Mouse (Mus musculus) stomach, embryonic 15.5 days (tissue): ENCODE measurements around the gene Hid1. TPM values are rescaled to one million over a fixed set of nuclear protein-coding genes. Genes with fewer than 3 reads are reported as not detected.

ENCODE experiments used
- ATAC-seq: fragments of 200-750 bp; cut with Nextera tagmentation; 2 replicates; pipeline ENCODE4 v1.8.0; 2017; ENCODE audit warnings: low read depth, moderate number of reproducible peaks, moderate TSS enrichment; ENCODE audit not compliant: insufficient read depth, low FRiP score
- H3K27ac ChIP-seq: fragments of 300-500 bp; sonication (generic); 2 replicates; pipeline ENCODE4 v1.5.1; 2015; ENCODE audit warnings: mild to moderate bottlenecking, inconsistent platforms
- H3K27me3 ChIP-seq: fragments of 300-500 bp; sonication (generic); replicated peaks from 2 replicates; pipeline ENCODE4 v1.6.1; 2015; ENCODE audit warnings: inconsistent platforms
- H3K36me3 ChIP-seq: fragments of 300-500 bp; sonication (generic); 2 replicates; pipeline ENCODE4 v1.6.1; 2015; ENCODE audit warnings: inconsistent platforms
- H3K4me1 ChIP-seq: fragments of 300-500 bp; sonication (generic); 2 replicates; pipeline ENCODE4 v1.6.1; 2015; ENCODE audit warnings: inconsistent platforms
- H3K4me2 ChIP-seq: fragments of 300-500 bp; sonication (generic); 2 replicates; pipeline ENCODE4 v1.6.1; 2015; ENCODE audit warnings: mild to moderate bottlenecking, inconsistent platforms
- H3K4me3 ChIP-seq: fragments of 300-500 bp; sonication (generic); replicated peaks from 2 replicates; pipeline ENCODE4 v1.5.1; 2015; ENCODE audit warnings: inconsistent platforms
- H3K9ac ChIP-seq: fragments of 300-500 bp; sonication (generic); 2 replicates; pipeline ENCODE4 v1.6.1; 2015; ENCODE audit warnings: inconsistent platforms
- H3K9me3 ChIP-seq: fragments of 300-500 bp; sonication (generic); 2 replicates; pipeline ENCODE4 v1.6.1; 2016; ENCODE audit warnings: inconsistent platforms
- WGBS: fragments of 180-500 bp; shearing (Covaris S2); methylation state at CpG from one replicate; pipeline ENCODE4 v1.1.7; 2015; 5-methylcytosine and 5-hydroxymethylcytosine counted together
- polyA plus RNA-seq: library from polyadenylated mRNA; unstranded; fragments of >200 nt; fragmentation: Nextera tagmentation; extraction: Ambion mirVana; gene quantifications from 2 replicates; pipeline ENCODE4 v1.2.1, GENCODE M21; 2015

Hid1 gene
- polyA plus RNA-seq: 32.9 and 41.0 TPM in 2 replicates

- ATAC-seq: peak; percentile 79
- Histone ChIP-seq H3K4me1 (peaks cover 15% of the 10 kb centered on the region), H3K4me2 (peak within 1 kb of the TSS; percentile 73), H3K9ac (peak within 1 kb of the TSS; percentile 49; the same call in 1 of the 2 replicates), H3K27ac (peak within 1 kb of the TSS; percentile 52), H3K36me3 (no peaks in the 10 kb centered on the region), H3K9me3 (no peaks in the 10 kb centered on the region), H3K27me3 (peaks cover 10% of the 10 kb centered on the region), H3K4me3 (peak within 1 kb of the TSS; percentile 53)
- WGBS: under 1% methylated on average over 30 of the region's 39 CpGs
These were observed at the start of gene Hid1 for GRCm38 (mm10) chr11:115367395-115367944. Gene Hid1 (minus strand): TSS chr11:115367756.

- H3K9me3 ChIP-seq: no peaks in the 10 kb centered on the region
- no peak overlapping the region for H3K4me2 ChIP-seq
- H3K9ac ChIP-seq: no peak overlapping the region
- H3K27me3 ChIP-seq: no peaks in the 10 kb centered on the region
- ATAC-seq: no peak
- WGBS: 74% methylated on average over 7 of the region's 7 CpGs
- H3K4me1 ChIP-seq: peaks cover 15% of the 10 kb centered on the region
- H3K4me3 ChIP-seq: no peak overlapping the region
- H3K27ac ChIP-seq: no peak overlapping the region
- peaks cover 12% of the 10 kb centered on the region; the same call in 1 of the 2 replicates for H3K36me3 ChIP-seq
These were observed 42.0 kb upstream of the Hid1 start for GRCm38 (mm10) chr11:115409556-115409955.

GRCm38 (mm10) chr11:115408266-115408920, 40.8 kb upstream of the Hid1 start:
- Histone ChIP-seq H3K4me1 (peaks cover 19% of the 10 kb centered on the region), H3K27me3 (no peaks in the 10 kb centered on the region), H3K4me2 (no peak overlapping the region), H3K4me3 (no peak overlapping the region), H3K27ac (peak overlapping the region; percentile 36; the same call in 1 of the 2 replicates), H3K9me3 (no peaks in the 10 kb centered on the region), H3K9ac (no peak overlapping the region), H3K36me3 (peaks cover 12% of the 10 kb centered on the region; the same call in 1 of the 2 replicates)
- no peak for ATAC-seq
- 76% methylated on average over 6 of the region's 6 CpGs for WGBS

- H3K27me3 ChIP-seq: no peaks in the 10 kb centered on the region
- ATAC-seq: no peak
- no peak overlapping the region for H3K4me3 ChIP-seq
- no peaks in the 10 kb centered on the region for H3K9me3 ChIP-seq
- H3K4me1 ChIP-seq: peaks cover 18% of the 10 kb centered on the region
- no peak overlapping the region for H3K27ac ChIP-seq
- H3K4me2 ChIP-seq: no peak overlapping the region
- H3K36me3 ChIP-seq: peaks cover 12% of the 10 kb centered on the region; the same call in 1 of the 2 replicates
- 93% methylated on average over 17 of the region's 17 CpGs for WGBS
- no peak overlapping the region for H3K9ac ChIP-seq
These were observed 39.4 kb upstream of the Hid1 start for GRCm38 (mm10) chr11:115406858-115407401.

GRCm38 (mm10) chr11:115405723-115406122, 38.2 kb upstream of the Hid1 start:
- no peaks in the 10 kb centered on the region for H3K9me3 ChIP-seq
- H3K4me1 ChIP-seq: peaks cover 11% of the 10 kb centered on the region; the same call in 1 of the 2 replicates
- no peak overlapping the region for H3K9ac ChIP-seq
- H3K27ac ChIP-seq: no peak overlapping the region
- no peak overlapping the region for H3K4me3 ChIP-seq
- H3K36me3 ChIP-seq: peaks cover 11% of the 10 kb centered on the region; the same call in 1 of the 2 replicates
- no peak for ATAC-seq
- H3K4me2 ChIP-seq: no peak overlapping the region
- 92% methylated on average over 6 of the region's 6 CpGs for WGBS
- no peaks in the 10 kb centered on the region for H3K27me3 ChIP-seq

- Histone ChIP-seq H3K27me3 (no peaks in the 10 kb centered on the region), H3K4me1 (peaks cover 11% of the 10 kb centered on the region; the same call in 1 of the 2 replicates), H3K9ac (peak within 1 kb of the TSS; percentile 82), H3K36me3 (no peaks in the 10 kb centered on the region), H3K27ac (peak within 1 kb of the TSS; percentile 85), H3K9me3 (no peaks in the 10 kb centered on the region), H3K4me3 (peak within 1 kb of the TSS; percentile 75), H3K4me2 (peak within 1 kb of the TSS; percentile 72)
- ATAC-seq: peak; percentile 89; the same call in 1 of the 2 replicates
- WGBS: 3% methylated on average over 50 of the region's 50 CpGs
These were observed 36.0 kb upstream of the Hid1 start, which contains the start of gene Mrpl58 for GRCm38 (mm10) chr11:115403338-115404124. Gene Mrpl58 (plus strand): TSS chr11:115403752.

GRCm38 (mm10) chr11:115400630-115401391, 33.3 kb upstream of the Hid1 start:
- ATAC-seq: no peak

GRCm38 (mm10) chr11:115400126-115400525, 32.6 kb upstream of the Hid1 start:
- Histone ChIP-seq H3K4me3 (no peak overlapping the region), H3K27ac (0 out of 2 replicates have a peak overlapping the region, but pooled peaks have one; percentile 21), H3K4me1 (peaks cover 11% of the 10 kb centered on the region; the same call in 1 of the 2 replicates), H3K9me3 (no peaks in the 10 kb centered on the region), H3K27me3 (no peaks in the 10 kb centered on the region), H3K36me3 (no peaks in the 10 kb centered on the region), H3K9ac (no peak overlapping the region), H3K4me2 (no peak overlapping the region)
- WGBS: 61% methylated on average over 3 of the region's 3 CpGs
- ATAC-seq: no peak

More at GRCm38 (mm10) chr11:115400630-115401391, 33.3 kb upstream of the Hid1 start:
- Histone ChIP-seq H3K36me3 (no peaks in the 10 kb centered on the region), H3K4me3 (no peak overlapping the region), H3K9me3 (no peaks in the 10 kb centered on the region), H3K4me2 (no peak overlapping the region), H3K27ac (0 out of 2 replicates have a peak overlapping the region, but pooled peaks have one; percentile 21), H3K9ac (no peak overlapping the region), H3K27me3 (no peaks in the 10 kb centered on the region), H3K4me1 (peaks cover 11% of the 10 kb centered on the region; the same call in 1 of the 2 replicates)
- 42% methylated on average over 11 of the region's 11 CpGs for WGBS

GRCm38 (mm10) chr11:115398085-115398484, 30.5 kb upstream of the Hid1 start:
- Histone ChIP-seq H3K4me3 (no peak overlapping the region), H3K36me3 (peaks cover 11% of the 10 kb centered on the region; the same call in 1 of the 2 replicates), H3K27ac (no peak overlapping the region), H3K9me3 (no peaks in the 10 kb centered on the region), H3K4me1 (0 out of 2 replicates have a peak, but pooled peaks cover 2% of the 10 kb centered on the region), H3K4me2 (no peak overlapping the region), H3K27me3 (no peaks in the 10 kb centered on the region), H3K9ac (no peak overlapping the region)
- 64% methylated on average over 7 of the region's 7 CpGs for WGBS
- no peak for ATAC-seq

GRCm38 (mm10) chr11:115393721-115394325, 26.3 kb upstream of the Hid1 start:
- no peak overlapping the region for H3K9ac ChIP-seq
- no peaks in the 10 kb centered on the region for H3K9me3 ChIP-seq
- WGBS: 63% methylated on average over 34 of the region's 34 CpGs
- no peak overlapping the region for H3K27ac ChIP-seq
- H3K4me3 ChIP-seq: no peak overlapping the region
- H3K4me2 ChIP-seq: peak overlapping the region; percentile 5; the same call in 1 of the 2 replicates
- ATAC-seq: peak; percentile 43; the same call in 1 of the 2 replicates
- no peaks in the 10 kb centered on the region for H3K4me1 ChIP-seq
- H3K27me3 ChIP-seq: no peaks in the 10 kb centered on the region
- peaks cover 11% of the 10 kb centered on the region for H3K36me3 ChIP-seq
